Mouse (Mus musculus): Measurements from ENCODE around the gene Nsfl1c.

Gene Nsfl1c

GRCm38 (mm10) chr2:151494035-151494803, at the start of gene Nsfl1c:
TSS of gene Nsfl1c (plus strand) at chr2:151494182.
- WGBS = under 1% methylated on average over 71 of the region's 73 CpGs

- 93% methylated on average over 5 of the region's 5 CpGs for WGBS
These were observed 17.9 kb upstream of the Nsfl1c start, which contains the start of gene 4921509C19Rik for GRCm38 (mm10) chr2:151476053-151476452. TSS of gene 4921509C19Rik (minus strand) at chr2:151476153.

- WGBS = 28% methylated on average over 3 of the region's 3 CpGs
These were observed 4.4 kb downstream of the Nsfl1c start for GRCm38 (mm10) chr2:151498358-151498757.

- WGBS = 90% methylated on average over 6 of the region's 6 CpGs
These were observed 6.5 kb downstream of the Nsfl1c start for GRCm38 (mm10) chr2:151500442-151501007.

GRCm38 (mm10) chr2:151504226-151504625, 10.2 kb downstream of the Nsfl1c start:
- 72% methylated on average over 4 of the region's 4 CpGs for WGBS

GRCm38 (mm10) chr2:151513525-151514285, 19.7 kb downstream of the Nsfl1c start:
- WGBS = 64% methylated on average over 3 of the region's 3 CpGs

- 88% methylated on average over 2 of the region's 2 CpGs for WGBS
These were observed 25.0 kb downstream of the Nsfl1c start for GRCm38 (mm10) chr2:151519000-151519399.

GRCm38 (mm10) chr2:151524324-151525041, 30.5 kb downstream of the Nsfl1c start:
- WGBS = 39% methylated on average over 4 of the region's 4 CpGs

- WGBS = 51% methylated on average over 2 of the region's 2 CpGs
These were observed 31.5 kb downstream of the Nsfl1c start for GRCm38 (mm10) chr2:151525520-151525919.

- WGBS = 92% methylated on average over 1 of the region's 1 CpGs
These were observed 34.1 kb downstream of the Nsfl1c start for GRCm38 (mm10) chr2:151528066-151528465.

- WGBS = 62% methylated on average over 8 of the region's 8 CpGs
These were observed 36.6 kb downstream of the Nsfl1c start for GRCm38 (mm10) chr2:151530378-151531230.

- WGBS = 62% methylated on average over 6 of the region's 6 CpGs
These were observed 39.6 kb downstream of the Nsfl1c start for GRCm38 (mm10) chr2:151533632-151534031.

GRCm38 (mm10) chr2:151535961-151536617, 42.1 kb downstream of the Nsfl1c start:
- WGBS = 43% methylated on average over 1 of the region's 1 CpGs

GRCm38 (mm10) chr2:151536618-151536974, 42.6 kb downstream of the Nsfl1c start:
- WGBS = 11% methylated on average over 5 of the region's 5 CpGs

GRCm38 (mm10) chr2:151538646-151539045, 44.7 kb downstream of the Nsfl1c start:
- 47% methylated on average over 4 of the region's 4 CpGs for WGBS

GRCm38 (mm10) chr2:151542323-151543062, 48.5 kb downstream of the Nsfl1c start, which contains the start of gene Fkbp1a:
TSS of gene Fkbp1a (plus strand) at chr2:151542483.
- WGBS = under 1% methylated on average over 83 of the region's 93 CpGs

- 1% methylated on average over 21 of the region's 21 CpGs for WGBS
These were observed 49.3 kb downstream of the Nsfl1c start for GRCm38 (mm10) chr2:151543063-151543895.

GRCm38 (mm10) chr2:151544673-151545072, 50.7 kb downstream of the Nsfl1c start:
- WGBS = 17% methylated on average over 6 of the region's 6 CpGs

GRCm38 (mm10) chr2:151546571-151546970, 52.6 kb downstream of the Nsfl1c start:
- 64% methylated on average over 4 of the region's 4 CpGs for WGBS

Data from cerebral cortex, adult 2 months (tissue).